ENCODE assay signal across 17 mouse cellular contexts in the genomic region with DNA sequence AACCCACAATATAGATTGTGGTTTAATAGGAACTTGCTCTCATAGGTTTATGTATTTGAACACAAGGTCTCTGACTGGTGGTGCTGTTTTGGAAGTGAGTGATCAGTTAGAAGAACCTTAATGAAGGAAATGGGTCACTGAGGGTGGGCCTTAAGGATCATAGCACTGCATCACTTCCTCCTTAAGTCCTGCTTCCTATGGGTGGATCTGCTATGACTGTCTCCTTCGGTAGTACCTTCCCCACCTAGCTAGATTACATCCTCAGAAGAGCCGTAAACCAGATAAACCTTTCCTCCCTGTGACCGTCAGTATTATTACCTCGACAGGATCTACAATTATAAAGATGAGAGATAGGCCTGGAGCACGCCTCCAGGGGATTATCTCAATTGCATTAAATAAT. TPM values are rescaled to one million over a fixed set of nuclear protein-coding genes. Genes with fewer than 3 reads are reported as not detected.
"Had no signal": no experiment of that assay in that cellular context is flagged by ENCODE, and none has a peak within 500 bp of the region (broad histone marks: within the 10 kb centered on the region; RNA-seq: fewer than 3 reads in every experiment).

No protein-coding gene starts in this region.

- DNase-seq: kidney, adult 2 months; kidney, postnatal 25 days; layer of hippocampus, adult 9-11 months; layer of hippocampus, postnatal 36 days; liver; liver, embryonic 13.5 days; liver, postnatal 0 days; lung, postnatal 36 days; thymus, adult 2 months; thymus, postnatal 25 days had no signal

- H3K27me3 ChIP-seq: limb, embryonic 12.5 days; liver, embryonic 13.5 days; lung, embryonic 15.5 days; megakaryocyte, embryonic 14.5 days; midbrain, embryonic 13.5 days; neural tube, embryonic 12.5 days had no signal

- H3K36me3 ChIP-seq: limb, embryonic 12.5 days; liver, embryonic 13.5 days; lung, embryonic 15.5 days; midbrain, embryonic 13.5 days; neural tube, embryonic 12.5 days had no signal

- ATAC-seq: intestine, embryonic 16.5 days; liver, postnatal 0 days; midbrain, embryonic 13.5 days had no signal

- H3K4me3 ChIP-seq: limb, embryonic 12.5 days; liver, embryonic 13.5 days; lung, embryonic 15.5 days; megakaryocyte, embryonic 14.5 days; midbrain, embryonic 13.5 days; neural tube, embryonic 12.5 days had no signal

- H3K27ac ChIP-seq: limb, embryonic 12.5 days; liver, embryonic 13.5 days; lung, embryonic 15.5 days; midbrain, embryonic 13.5 days; neural tube, embryonic 12.5 days had no signal

- H3K4me1 ChIP-seq: limb, embryonic 12.5 days; lung, embryonic 15.5 days; neural tube, embryonic 12.5 days had no signal

- H3K9me3 ChIP-seq: limb, embryonic 12.5 days; liver, embryonic 13.5 days; lung, embryonic 15.5 days; megakaryocyte, embryonic 14.5 days; midbrain, embryonic 13.5 days; neural tube, embryonic 12.5 days had no signal

- H3K9ac ChIP-seq: limb, embryonic 12.5 days; liver, embryonic 13.5 days; liver, postnatal 0 days; lung, embryonic 15.5 days; midbrain, embryonic 13.5 days; neural tube, embryonic 12.5 days had no signal

RNA-seq across cellular contexts. Expression of a gene that starts 48.0 kb away (rescaled TPM):
- total RNA-seq: neutrophil, adult 5-6 weeks had no signal
